Mouse (Mus musculus): ENCODE data around the gene Lrrc23. TPM values are rescaled to one million over a fixed set of nuclear protein-coding genes. Genes with fewer than 3 reads are reported as not detected.
A peak's percentile ranks its signal among the peaks of the same experiment; 100 is the strongest.

Lrrc23 gene
- polyA plus RNA-seq, 2 experiments, result 0.09 TPM; not detected in 1

GRCm38 (mm10) chr6:124780917-124781316 is 1.4 kb upstream of the Lrrc23 start:
- TF ChIP-seq EP300 (IDR thresholded peaks at IDR 0.05; ENCODE audit: low read depth) (no peak), CTCF (IDR thresholded peaks at IDR 0.05; ENCODE audit: low read depth) (no peak)
- WGBS (ENCODE audit: insufficient replicate concordance), result 77% methylated on average over 7 of the region's 7 CpGs
- ATAC-seq (ENCODE audit: insufficient read depth), result no peak
- H3K36me3 ChIP-seq (replicated peaks; ENCODE audit: control insufficient read depth, insufficient read depth, low read depth), result no peaks in the 10 kb centered on the region
- no peak overlapping the region for H3K27ac ChIP-seq
- no peak overlapping the region for H3K4me3 ChIP-seq (ENCODE audit: insufficient read depth in 1 of 2, low read depth in 2 of 2, low read length in 2 of 2)
- no peak overlapping the region for H3K9ac ChIP-seq (replicated peaks)
- no peaks in the 10 kb centered on the region for H3K9me3 ChIP-seq (ENCODE audit: control insufficient read depth, low read length)
- DNase-seq (ENCODE audit: low read depth in 3 of 3, low spot score in 3 of 3), result no peak
- no peak overlapping the region for H3K4me2 ChIP-seq (ENCODE audit: low read depth)
- H3K27me3 ChIP-seq (ENCODE audit: control insufficient read depth, insufficient read depth, low read length), result peaks cover 17% of the 10 kb centered on the region
- peaks cover 0 to 8% of the 10 kb centered on the region in 2 experiments; a peak in 2 of 4 replicates for H3K4me1 ChIP-seq (replicated peaks; ENCODE audit: control insufficient read depth in 2 of 2, insufficient read depth in 2 of 2, low read length in 1 of 2)

- Histone ChIP-seq H3K4me1 (replicated peaks; ENCODE audit: control insufficient read depth in 2 of 2, insufficient read depth in 2 of 2, low read length in 1 of 2) (peaks cover 0 to 8% of the 10 kb centered on the region in 2 experiments; a peak in 2 of 4 replicates), H3K9me3 (ENCODE audit: control insufficient read depth, low read length) (no peaks in the 10 kb centered on the region), H3K4me2 (ENCODE audit: low read depth) (peak overlapping the region; percentile 52), H3K36me3 (replicated peaks; ENCODE audit: control insufficient read depth, insufficient read depth, low read depth) (no peaks in the 10 kb centered on the region), H3K4me3 (ENCODE audit: insufficient read depth in 1 of 2, low read depth in 2 of 2, low read length in 2 of 2) (peak overlapping the region; percentile 23 to 28; a peak in 2 of 4 replicates), H3K27me3 (ENCODE audit: control insufficient read depth, insufficient read depth, low read length) (peaks cover 17% of the 10 kb centered on the region), H3K9ac (replicated peaks) (no peak overlapping the region), H3K27ac (no peak overlapping the region)
- WGBS (ENCODE audit: insufficient replicate concordance), result 15% methylated on average over 10 of the region's 10 CpGs
- ATAC-seq (ENCODE audit: insufficient read depth) (no peak), DNase-seq (ENCODE audit: low read depth in 3 of 3, low spot score in 3 of 3) (no peak)
- no peak for TF ChIP-seq EP300 (IDR thresholded peaks at IDR 0.05; ENCODE audit: low read depth)
- no peak for TF ChIP-seq CTCF (IDR thresholded peaks at IDR 0.05; ENCODE audit: low read depth)
Measured at GRCm38 (mm10) chr6:124779984-124780416, 473 bp upstream of the Lrrc23 start.

GRCm38 (mm10) chr6:124770511-124770910 is 9.0 kb downstream of the Lrrc23 start:
- WGBS (ENCODE audit: insufficient replicate concordance), result 61% methylated on average over 15 of the region's 15 CpGs
- Histone ChIP-seq H3K9me3 (ENCODE audit: control insufficient read depth, low read length) (no peaks in the 10 kb centered on the region), H3K4me3 (ENCODE audit: insufficient read depth in 1 of 2, low read depth in 2 of 2, low read length in 2 of 2) (no peak overlapping the region), H3K27ac (no peak overlapping the region), H3K27me3 (ENCODE audit: control insufficient read depth, insufficient read depth, low read length) (peaks cover 30% of the 10 kb centered on the region), H3K4me2 (ENCODE audit: low read depth) (no peak overlapping the region), H3K36me3 (replicated peaks; ENCODE audit: control insufficient read depth, insufficient read depth, low read depth) (no peaks in the 10 kb centered on the region), H3K9ac (replicated peaks) (no peak overlapping the region), H3K4me1 (replicated peaks; ENCODE audit: control insufficient read depth in 2 of 2, insufficient read depth in 2 of 2, low read length in 1 of 2) (peaks cover 0 to 8% of the 10 kb centered on the region in 2 experiments; a peak in 2 of 4 replicates)
- no peak for ATAC-seq (ENCODE audit: insufficient read depth)
- TF ChIP-seq CTCF (IDR thresholded peaks at IDR 0.05; ENCODE audit: low read depth) (no peak), EP300 (IDR thresholded peaks at IDR 0.05; ENCODE audit: low read depth) (no peak)
- no peak for DNase-seq (ENCODE audit: low read depth in 3 of 3, low spot score in 3 of 3)

- Histone ChIP-seq H3K9ac (replicated peaks) (no peak overlapping the region), H3K36me3 (replicated peaks; ENCODE audit: control insufficient read depth, insufficient read depth, low read depth) (no peaks in the 10 kb centered on the region), H3K4me3 (ENCODE audit: insufficient read depth in 1 of 2, low read depth in 2 of 2, low read length in 2 of 2) (no peak overlapping the region), H3K27me3 (ENCODE audit: control insufficient read depth, insufficient read depth, low read length) (peaks cover 30% of the 10 kb centered on the region), H3K4me1 (replicated peaks; ENCODE audit: control insufficient read depth in 2 of 2, insufficient read depth in 2 of 2, low read length in 1 of 2) (peaks cover 0 to 8% of the 10 kb centered on the region in 2 experiments; a peak in 2 of 4 replicates), H3K27ac (no peak overlapping the region), H3K9me3 (ENCODE audit: control insufficient read depth, low read length) (no peaks in the 10 kb centered on the region), H3K4me2 (ENCODE audit: low read depth) (no peak overlapping the region)
- ATAC-seq (ENCODE audit: insufficient read depth) (no peak), DNase-seq (ENCODE audit: low read depth in 3 of 3, low spot score in 3 of 3) (no peak)
- TF ChIP-seq CTCF (IDR thresholded peaks at IDR 0.05; ENCODE audit: low read depth), result no peak
- TF ChIP-seq EP300 (IDR thresholded peaks at IDR 0.05; ENCODE audit: low read depth), result no peak
- WGBS (ENCODE audit: insufficient replicate concordance), result 24% methylated on average over 7 of the region's 7 CpGs
Measured at GRCm38 (mm10) chr6:124770013-124770412, 9.5 kb downstream of the Lrrc23 start.

- Histone ChIP-seq H3K4me3 (ENCODE audit: insufficient read depth in 1 of 2, low read depth in 2 of 2, low read length in 2 of 2) (peak within 1 kb of the TSS; percentile 11 to 46), H3K4me1 (replicated peaks; ENCODE audit: control insufficient read depth in 2 of 2, insufficient read depth in 2 of 2, low read length in 1 of 2) (peaks cover 0 to 8% of the 10 kb centered on the region in 2 experiments; a peak in 2 of 4 replicates), H3K27me3 (ENCODE audit: control insufficient read depth, insufficient read depth, low read length) (peaks cover 30% of the 10 kb centered on the region), H3K9ac (replicated peaks) (no peak within 1 kb of the TSS), H3K9me3 (ENCODE audit: control insufficient read depth, low read length) (no peaks in the 10 kb centered on the region), H3K27ac (no peak within 1 kb of the TSS), H3K36me3 (replicated peaks; ENCODE audit: control insufficient read depth, insufficient read depth, low read depth) (no peaks in the 10 kb centered on the region), H3K4me2 (ENCODE audit: low read depth) (peak within 1 kb of the TSS; percentile 52)
- WGBS (ENCODE audit: insufficient replicate concordance), result 2% methylated on average over 51 of the region's 54 CpGs
- DNase-seq (ENCODE audit: low read depth in 3 of 3, low spot score in 3 of 3) (no peak), ATAC-seq (ENCODE audit: insufficient read depth) (0 out of 2 replicates have a peak, but pooled peaks have one; percentile 29)
- no peak for TF ChIP-seq EP300 (IDR thresholded peaks at IDR 0.05; ENCODE audit: low read depth)
- TF ChIP-seq CTCF (IDR thresholded peaks at IDR 0.05; ENCODE audit: low read depth), result no peak
Measured at GRCm38 (mm10) chr6:124769101-124769765, 10.3 kb downstream of the Lrrc23 start, which contains the start of gene Eno2. Gene Eno2, minus strand, starts transcription at chr6:124769673.

Measured in liver, embryonic 14.5 days (tissue).